Mouse (Mus musculus): ENCODE measurements around the gene B230307C23Rik.
"Not testable (repeated sequence)": the region's sequence is repeated elsewhere in the genome, so short reads cannot be mapped to it uniquely, and the experiment has no call there.

The B230307C23Rik gene

DNA sequence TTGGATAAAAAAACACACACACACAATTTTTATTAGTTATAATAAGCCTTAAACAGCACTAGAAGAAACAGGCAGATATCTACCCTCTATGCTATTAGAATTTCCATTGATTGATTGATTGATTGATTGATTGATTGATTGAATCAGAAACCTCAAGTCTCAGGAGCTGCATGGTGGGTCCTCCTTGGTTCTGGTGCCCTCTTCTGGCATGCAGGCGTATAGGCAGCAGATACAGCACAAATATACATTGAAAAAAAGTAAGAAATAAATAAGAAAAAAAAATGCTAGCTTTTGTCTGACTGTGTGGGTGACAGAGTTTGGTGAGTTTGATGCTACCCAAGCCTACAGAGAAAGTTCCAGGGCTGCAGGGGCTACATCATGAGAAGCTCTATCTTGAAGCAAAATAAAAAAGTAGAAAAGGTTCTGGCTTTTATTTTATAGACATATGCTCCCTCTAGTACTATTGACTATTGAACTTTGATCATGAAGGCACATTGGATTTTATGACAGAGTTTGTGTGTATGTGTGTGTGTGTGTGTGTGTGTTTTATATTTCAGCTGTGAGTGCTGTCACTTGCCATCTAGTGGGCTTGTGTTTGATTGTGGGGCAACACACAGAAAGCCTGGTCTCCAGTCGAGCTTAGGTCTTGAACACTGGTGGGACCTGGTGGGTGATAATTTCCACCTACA lies 25.7 kb downstream of the B230307C23Rik start:
- no peak for DNase-seq

DNA sequence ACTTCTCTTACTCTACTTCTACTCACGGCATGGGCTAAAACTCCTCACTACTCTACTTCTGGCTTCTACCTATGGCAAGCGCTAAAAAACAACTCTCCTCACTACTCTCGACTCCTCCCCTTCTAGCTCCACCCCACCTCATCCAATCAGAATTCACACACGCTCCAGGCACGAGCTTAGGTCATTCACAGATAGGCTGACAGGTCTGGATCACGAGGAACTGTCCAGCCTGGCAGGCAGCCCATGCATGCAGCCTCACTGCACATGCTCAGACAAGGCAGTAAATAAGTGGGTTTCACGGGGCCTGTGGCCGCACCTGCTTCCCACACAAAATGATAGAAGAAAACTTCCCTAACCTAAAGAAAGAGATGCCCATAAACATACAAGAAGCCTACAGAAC lies 29.1 kb downstream of the B230307C23Rik start:
- DNase-seq: not testable (repeated sequence)

DNA sequence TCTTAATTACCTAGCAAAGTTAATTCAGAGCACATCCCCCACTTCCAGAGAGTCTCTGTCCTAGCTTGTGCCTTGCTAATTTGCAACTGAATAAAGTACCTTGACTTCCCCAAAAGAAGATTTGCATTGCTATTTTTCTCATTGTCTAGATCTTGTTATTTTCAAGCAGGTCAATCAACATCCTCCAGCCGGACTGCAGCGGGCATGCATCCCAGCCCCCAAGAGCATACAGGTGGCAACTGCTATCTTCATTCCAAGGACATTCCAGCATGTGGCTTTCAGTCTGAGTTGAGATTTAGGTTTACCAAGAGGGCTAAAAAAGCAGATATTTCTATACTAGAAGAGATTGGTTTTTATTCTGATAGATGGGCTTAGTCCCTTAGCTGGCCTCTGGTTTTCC lies 37.9 kb downstream of the B230307C23Rik start:
- DNase-seq: not testable (repeated sequence)

DNA sequence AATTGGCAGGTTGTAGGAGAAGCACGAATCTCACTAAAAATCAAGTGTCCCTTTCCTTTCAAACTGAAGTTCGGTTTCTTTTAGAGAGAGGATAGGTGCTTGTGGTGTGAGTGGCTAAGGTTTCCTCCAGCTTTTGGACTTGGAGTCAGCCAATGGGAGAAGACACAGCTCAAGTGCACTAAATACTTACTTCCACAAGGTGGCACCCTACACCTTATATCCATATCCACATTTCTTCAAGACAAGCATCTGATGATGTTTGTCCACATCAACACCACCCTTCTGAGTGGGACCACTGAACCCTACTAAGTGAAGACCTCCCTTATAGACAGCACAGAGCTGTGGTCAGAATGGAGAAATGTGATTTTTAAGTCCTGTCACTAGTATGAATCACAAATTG lies 44.6 kb downstream of the B230307C23Rik start:
- DNase-seq: no peak

DNA sequence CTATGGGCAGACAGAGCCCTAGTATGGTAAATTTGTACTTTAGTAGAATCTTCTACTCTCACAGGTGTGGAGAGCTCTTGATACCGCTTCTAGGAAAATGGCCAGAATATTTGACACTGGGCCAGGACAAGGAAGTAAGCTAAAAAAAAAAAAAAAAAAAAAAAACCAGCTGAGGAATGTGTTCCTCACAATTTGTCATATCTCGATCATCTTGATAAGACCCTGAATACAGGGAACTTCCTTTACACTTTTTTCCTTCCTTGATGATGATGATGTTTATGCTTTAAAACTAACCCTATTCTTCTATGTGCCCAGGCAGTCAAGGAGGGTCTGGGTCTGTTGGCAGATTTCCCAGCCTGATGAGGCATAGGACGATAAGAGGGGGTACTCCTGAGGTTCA lies 82.3 kb downstream of the B230307C23Rik start:
- not testable (repeated sequence) for DNase-seq

DNA sequence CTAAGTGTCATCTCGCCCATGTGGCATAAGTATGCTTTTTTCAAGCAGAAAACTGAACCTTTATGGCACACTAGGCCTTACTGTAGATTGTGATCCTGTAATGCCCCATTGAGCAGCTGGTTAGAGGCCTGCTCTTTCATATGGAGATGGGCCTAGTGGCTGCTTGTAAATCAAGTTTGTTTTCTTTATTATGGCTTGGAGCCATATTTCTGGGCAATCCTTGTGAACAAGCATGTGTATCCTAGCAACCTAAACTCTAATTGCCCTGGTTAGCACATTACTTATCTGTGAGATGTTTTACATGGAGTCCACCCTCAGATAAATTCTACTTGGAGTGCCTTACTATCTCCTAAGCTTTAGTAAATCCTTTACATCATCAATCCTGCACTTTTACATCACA lies 84.0 kb downstream of the B230307C23Rik start:
- DNase-seq: not testable (repeated sequence)
